ENCODE assay signal across 9 mouse cellular contexts in genomic region chr2:173338671-173339070, GRCm38 (mm10).
A peak's percentile ranks its signal among the peaks of the same experiment; 100 is the strongest.
DNase-seq lines count a peak whose midpoint lies in the region; ATAC-seq and TF ChIP-seq lines count a peak whose summit lies in the region.
"Had no signal": no experiment of that assay in that cellular context is flagged by ENCODE, and none has a peak within 500 bp of the region (broad histone marks: within the 10 kb centered on the region; RNA-seq: fewer than 3 reads in every experiment).

No protein-coding gene starts in this region.

- H3K9me3 ChIP-seq in forebrain, embryonic 15.5 days, result no peaks in the 10 kb centered on the region
- H3K9me3 ChIP-seq in forebrain, postnatal 0 days (ENCODE audit: low read length), result no peaks in the 10 kb centered on the region

- no peak for TF ChIP-seq CTCF in forebrain, postnatal 0 days (IDR thresholded peaks at IDR 0.05; ENCODE audit: low read depth)
- TF ChIP-seq CTCF in embryonic fibroblast, embryonic 13.5 days (IDR thresholded peaks at IDR 0.05; ENCODE audit: borderline replicate concordance, insufficient read depth, low read length), result no peak

- H3K27me3 ChIP-seq in forebrain, embryonic 15.5 days, result no peaks in the 10 kb centered on the region
- no peaks in the 10 kb centered on the region for H3K27me3 ChIP-seq in forebrain, postnatal 0 days (ENCODE audit: insufficient read depth, low read length)
- H3K27me3 ChIP-seq: CH12.LX had no signal

- no peak for TF ChIP-seq POLR2A in embryonic fibroblast, embryonic 13.5 days (IDR thresholded peaks at IDR 0.05; ENCODE audit: low read depth, low read length)

- no peak overlapping the region for H3K9ac ChIP-seq in forebrain, embryonic 15.5 days (replicated peaks)
- H3K9ac ChIP-seq in forebrain, postnatal 0 days, result no peak overlapping the region

- ATAC-seq in forebrain, embryonic 15.5 days (replicated peaks), result no peak
- no peak for ATAC-seq in forebrain, postnatal 0 days
- no peak for ATAC-seq in frontal cortex, adult (ENCODE audit: low TSS enrichment)

- peaks cover 68% of the 10 kb centered on the region for H3K4me1 ChIP-seq in forebrain, embryonic 15.5 days
- 0 out of 2 replicates have a peak, but pooled peaks cover 7% of the 10 kb centered on the region for H3K4me1 ChIP-seq in forebrain, postnatal 0 days (ENCODE audit: insufficient read depth)
- H3K4me1 ChIP-seq in embryonic fibroblast, embryonic 13.5 days (ENCODE audit: control insufficient read depth, insufficient read depth, low read length), result peaks cover 11% of the 10 kb centered on the region

- DNase-seq in forebrain, postnatal 0 days, result no peak
- peak; percentile 78 for DNase-seq in heart, postnatal 4 days
- DNase-seq in lung, postnatal 10 days, result peak; percentile 90
- no peak for DNase-seq in testis, postnatal 14 days (ENCODE audit: low spot score)
- no peak for DNase-seq in left cerebral cortex, postnatal 25 days (ENCODE audit: low spot score in 2 of 2)

- peak overlapping the region; percentile 67; the same call in 1 of the 2 replicates for H3K27ac ChIP-seq in forebrain, embryonic 15.5 days (replicated peaks)
- H3K27ac ChIP-seq in forebrain, postnatal 0 days (ENCODE audit: low read depth, low read length), result no peak overlapping the region
- peak overlapping the region; percentile 14; the same call in 1 of the 2 replicates for H3K27ac ChIP-seq in embryonic fibroblast, embryonic 13.5 days (ENCODE audit: insufficient read depth, low read length)

- no peak overlapping the region for H3K4me2 ChIP-seq in forebrain, embryonic 15.5 days (replicated peaks)
- no peak overlapping the region for H3K4me2 ChIP-seq in forebrain, postnatal 0 days (ENCODE audit: low read depth)

- H3K4me3 ChIP-seq in forebrain, embryonic 15.5 days, result no peak overlapping the region
- no peak overlapping the region for H3K4me3 ChIP-seq in forebrain, postnatal 0 days (ENCODE audit: low read depth, low read length)
- H3K4me3 ChIP-seq in embryonic fibroblast, embryonic 13.5 days (ENCODE audit: insufficient read depth, low read length), result no peak overlapping the region

- no peaks in the 10 kb centered on the region for H3K36me3 ChIP-seq in forebrain, embryonic 15.5 days
- H3K36me3 ChIP-seq in forebrain, postnatal 0 days (ENCODE audit: insufficient read depth), result no peaks in the 10 kb centered on the region

- 45% methylated on average over 5 of the region's 5 CpGs for WGBS in forebrain, embryonic 15.5 days
- 27% methylated on average over 5 of the region's 5 CpGs for WGBS in forebrain, postnatal 0 days

- intact Hi-C loops in left cerebral cortex, postnatal 25 days (cut with DNase I), result loop anchor here (5.0 kb wide), 1 partner anchor 111 kb away; no protein-coding TSS in a partner anchor

Comparison
In these comparisons a context has a peak if more than half of its experiments do, and no peak if none do; other contexts are left out.
1. DNase-seq: peak in heart, postnatal 4 days (single experiment) and lung, postnatal 10 days (single experiment); none in forebrain, postnatal 0 days (single experiment), testis, postnatal 14 days (single experiment) and left cerebral cortex, postnatal 25 days (0 of 2).